Mouse (Mus musculus) T-helper 1 cell (primary cell): ENCODE data around the gene F930015N05Rik.

ENCODE experiments used
- in situ Hi-C: fragments of 300-600 bp; cut with MboI, MseI; formaldehyde crosslinking; loops from one replicate; pipeline ENCODE4 v1.15.1; 2025; ENCODE audit warnings: high pct_unique_total_duplicates

F930015N05Rik gene

DNA sequence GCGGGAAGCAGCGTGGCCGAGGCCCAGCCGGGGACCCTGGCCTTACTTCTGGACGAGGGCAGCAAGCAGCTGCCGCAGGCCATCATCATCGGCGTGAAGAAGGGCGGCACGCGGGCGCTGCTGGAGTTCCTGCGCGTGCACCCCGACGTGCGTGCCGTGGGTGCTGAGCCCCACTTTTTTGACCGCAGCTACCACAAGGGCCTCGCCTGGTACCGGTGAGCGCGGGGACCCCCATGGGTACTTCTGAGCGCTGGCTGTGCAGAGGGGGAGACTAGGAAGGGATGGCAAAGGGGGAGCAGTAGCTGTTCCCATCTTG lies at the start of gene F930015N05Rik:
Gene F930015N05Rik, minus strand, starts transcription at position 242 of the 316 bp plus-strand sequence.
- in situ Hi-C loops: loop anchor here (10.0 kb wide), 1 partner anchor 1702 kb away; the partner anchor contains the start of gene Zfp287

DNA sequence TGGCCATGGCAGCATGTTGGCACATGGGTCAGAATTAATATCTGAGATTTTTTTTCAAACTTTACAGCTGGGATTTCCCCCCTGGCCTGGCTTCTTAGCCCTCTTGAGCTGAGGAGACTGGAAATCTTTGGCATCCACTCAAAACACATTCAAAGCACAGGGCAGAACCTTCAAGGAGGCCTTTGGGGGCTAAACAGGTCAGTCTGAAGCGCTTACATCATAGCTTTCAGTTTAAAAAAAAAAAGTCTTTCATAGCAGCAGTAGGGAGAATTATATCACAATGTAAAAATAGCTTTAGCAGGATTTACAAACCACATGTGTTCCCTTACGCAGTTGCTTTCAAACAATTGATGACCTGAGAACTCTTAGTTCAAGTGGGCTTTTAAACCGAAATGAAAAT lies 45.0 kb upstream of the F930015N05Rik start:
- in situ Hi-C loops: no loop called here

DNA sequence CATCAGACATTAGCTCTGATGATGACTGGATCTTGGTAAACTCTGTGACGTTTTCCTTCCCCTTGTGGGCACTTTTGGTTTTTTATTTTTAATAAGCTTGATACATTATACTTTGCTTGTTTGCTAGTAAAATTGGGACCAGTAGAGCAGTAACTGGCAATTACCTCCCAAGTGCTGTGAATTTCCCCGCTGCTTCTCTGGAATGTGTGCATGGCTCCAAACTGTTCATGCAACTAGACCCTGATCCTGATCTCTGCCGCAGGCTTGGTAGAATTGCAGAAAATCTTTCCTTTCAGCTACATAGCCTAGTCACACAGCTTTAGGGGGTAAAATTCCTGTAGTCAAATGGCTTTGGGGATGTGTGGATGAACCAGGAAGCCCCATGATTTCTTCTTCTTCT lies 37.2 kb upstream of the F930015N05Rik start:
- in situ Hi-C loops: no loop called here

DNA sequence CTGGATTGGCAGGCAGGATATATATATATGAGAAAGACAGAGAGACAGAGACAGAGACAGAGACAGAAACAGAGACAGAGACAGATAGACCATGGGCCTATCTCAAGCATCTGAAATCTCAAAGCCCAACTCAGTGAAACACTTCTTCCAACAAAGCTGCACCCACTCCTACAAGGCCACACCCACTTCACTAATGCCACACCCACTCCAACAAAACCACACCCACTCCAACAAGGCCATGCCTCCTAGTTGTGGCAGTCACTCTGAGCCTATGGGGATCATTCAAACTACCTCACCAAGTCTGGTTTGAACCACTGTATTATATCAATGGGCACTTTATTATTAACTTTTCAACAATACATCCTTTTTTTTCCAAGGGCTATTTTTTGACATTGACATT lies 34.2 kb upstream of the F930015N05Rik start:
- in situ Hi-C loops: no loop called here

DNA sequence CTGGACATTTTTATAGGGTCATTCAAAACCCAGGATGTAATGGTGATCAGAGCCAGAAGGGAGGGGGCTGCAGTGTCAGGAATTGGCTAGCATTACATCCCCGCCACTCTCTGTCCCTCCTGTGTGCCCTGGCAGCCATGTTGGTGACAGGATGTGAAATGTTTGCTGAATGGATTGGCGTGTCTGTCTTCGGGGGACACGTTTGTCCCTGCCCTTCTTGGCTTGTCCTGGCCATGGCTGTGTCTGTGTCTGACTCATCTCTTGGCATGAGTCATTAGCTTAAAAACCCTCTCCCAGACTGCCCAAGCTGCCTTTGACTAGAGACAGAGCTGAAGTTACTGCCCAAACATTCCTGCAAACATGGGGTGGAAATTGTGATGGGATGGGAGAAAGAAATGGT lies 32.3 kb upstream of the F930015N05Rik start:
- in situ Hi-C loops: no loop called here

DNA sequence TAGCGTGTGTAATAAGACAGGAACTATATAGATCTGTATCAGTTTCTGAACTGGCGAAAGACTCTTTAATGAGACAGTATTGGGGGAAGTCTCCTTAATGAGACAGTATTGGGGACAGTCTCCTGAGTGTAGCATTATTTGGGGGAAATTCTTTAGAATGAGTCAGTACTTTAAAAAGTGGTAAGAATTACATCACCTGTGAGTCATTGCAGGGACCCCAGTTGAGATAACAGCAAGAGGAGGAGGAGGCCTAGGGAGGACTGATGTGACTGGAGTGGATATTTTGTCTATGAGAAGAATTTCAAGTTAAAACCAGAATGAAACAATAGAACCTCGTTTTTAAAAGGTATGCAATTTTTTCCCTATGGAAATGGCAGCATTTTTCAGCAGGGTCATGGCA lies 25.3 kb upstream of the F930015N05Rik start:
- in situ Hi-C loops: no loop called here

DNA sequence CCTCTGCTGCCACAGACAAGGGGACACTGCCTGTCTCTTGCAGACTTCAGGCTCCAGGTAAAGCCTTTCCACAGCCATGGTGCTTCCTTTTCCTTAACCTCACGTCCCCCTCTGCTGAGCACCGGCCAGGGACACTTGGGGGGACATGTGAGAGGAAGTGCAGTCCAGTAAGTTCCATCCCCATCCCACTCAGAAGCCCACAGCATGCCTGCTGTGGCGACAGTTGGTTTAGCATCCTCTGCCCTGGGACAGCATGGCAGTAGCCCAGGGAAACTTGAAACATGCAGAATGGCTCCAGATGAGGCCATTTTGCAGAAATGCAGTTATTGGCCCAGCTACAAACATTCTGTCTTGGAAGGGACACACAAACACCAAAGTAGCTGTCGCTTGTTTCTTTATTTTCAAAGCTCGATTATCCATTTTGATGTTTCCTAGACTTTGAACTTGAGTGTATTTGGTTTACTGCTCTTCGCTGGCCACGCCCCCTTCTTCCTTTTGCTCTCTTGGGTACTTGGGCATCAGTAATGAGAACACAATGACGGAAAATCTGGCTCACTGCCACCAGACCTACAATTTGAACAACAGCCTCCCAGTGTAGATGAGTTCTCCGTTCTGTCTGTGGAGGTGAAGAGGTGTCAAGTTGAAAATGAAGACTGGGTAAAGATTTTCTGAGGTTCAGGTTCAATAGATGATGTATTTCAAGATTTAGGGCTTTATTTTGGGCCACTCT lies 12.3 kb upstream of the F930015N05Rik start:
- in situ Hi-C loops: loop anchor here (10.0 kb wide), 1 partner anchor 1044 kb away; no protein-coding TSS in a partner anchor

DNA sequence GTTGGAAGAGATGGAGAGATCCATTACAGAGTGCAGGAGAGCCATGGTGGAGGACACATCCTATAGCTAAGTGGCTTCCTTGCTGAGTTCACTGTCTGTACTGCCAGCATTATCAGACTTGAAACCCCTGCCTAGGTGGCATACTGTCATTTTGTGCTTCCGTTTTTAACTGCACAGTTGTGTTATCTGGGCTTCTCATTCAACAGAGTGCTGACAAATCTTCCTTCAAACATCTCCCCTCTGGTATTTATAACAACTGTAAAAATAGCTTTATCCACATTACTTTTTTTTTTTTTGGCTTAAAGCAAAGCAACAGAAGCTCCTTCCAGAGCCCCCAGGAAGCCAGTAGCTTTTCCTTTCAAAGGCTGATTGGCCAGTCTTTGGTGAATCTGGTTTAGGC lies 8.8 kb upstream of the F930015N05Rik start:
- in situ Hi-C loops: loop anchor here (10.0 kb wide), 1 partner anchor 1040 kb away; no protein-coding TSS in a partner anchor

DNA sequence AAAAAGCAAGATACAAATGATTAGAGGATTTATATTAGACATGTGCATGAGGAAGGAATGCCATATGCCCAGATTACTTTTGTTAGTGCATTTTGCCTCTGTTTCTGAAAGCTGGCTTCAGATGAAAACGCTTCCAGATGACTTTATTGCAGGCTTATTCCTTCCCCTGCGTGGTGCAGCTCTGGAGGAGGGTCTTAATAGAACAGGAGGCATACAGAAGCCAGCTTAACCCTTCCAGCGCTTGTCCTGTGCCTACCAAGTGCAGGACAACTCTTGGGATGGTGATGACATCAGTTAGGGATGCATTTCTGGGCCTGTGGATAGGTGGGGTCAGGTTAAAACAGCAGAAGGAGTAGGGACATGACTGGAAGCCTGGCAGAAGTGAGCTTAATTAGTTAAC lies 6.2 kb upstream of the F930015N05Rik start:
- in situ Hi-C loops: loop anchor here (5.0 to 10.0 kb wide), 2 partner anchors 515 to 1038 kb away; no protein-coding TSS in a partner anchor

DNA sequence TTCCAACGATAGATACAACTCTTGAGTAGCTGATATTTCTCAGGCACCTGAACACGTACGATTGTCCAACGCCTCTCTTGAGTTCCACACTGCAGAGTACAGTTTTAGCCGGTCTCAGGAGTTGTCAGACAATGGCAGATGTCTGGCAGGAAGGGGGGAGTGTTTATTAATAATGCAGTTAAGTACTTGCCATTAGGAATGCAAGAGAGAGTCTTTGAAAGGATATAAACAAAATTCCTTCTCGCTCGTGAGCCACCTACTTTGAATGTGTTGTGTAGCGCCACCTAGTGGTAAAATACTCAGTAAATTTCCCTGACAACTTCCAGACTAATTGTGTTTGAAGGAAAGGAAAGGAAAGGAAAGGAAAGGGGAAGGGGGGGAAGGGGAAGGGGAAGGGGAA lies 5.7 kb upstream of the F930015N05Rik start:
- in situ Hi-C loops: loop anchor here (5.0 to 10.0 kb wide), 2 partner anchors 515 to 1037 kb away; no protein-coding TSS in a partner anchor

DNA sequence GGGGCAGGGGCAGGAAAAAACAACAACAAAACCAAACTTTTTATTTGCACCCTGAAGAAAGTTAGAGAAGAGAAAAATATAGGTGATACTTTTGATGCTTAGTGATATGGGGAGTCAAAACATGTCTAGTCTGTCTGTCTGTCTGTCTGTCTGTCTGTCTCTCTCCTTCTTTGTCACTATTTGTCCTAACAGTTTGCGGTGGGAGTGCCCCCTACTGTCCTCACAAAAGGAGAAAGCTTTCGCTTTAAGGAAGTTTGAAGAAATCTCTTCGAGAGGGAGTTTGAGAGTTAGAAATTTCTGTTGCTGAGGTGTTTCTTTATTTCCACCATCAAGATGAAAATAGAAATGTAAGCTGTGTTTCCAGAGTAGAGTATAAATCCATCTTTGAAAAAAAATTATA lies 2.5 kb upstream of the F930015N05Rik start:
- in situ Hi-C loops: loop anchor here (10.0 kb wide), 1 partner anchor 1704 kb away; the partner anchor contains the start of gene Zfp287

DNA sequence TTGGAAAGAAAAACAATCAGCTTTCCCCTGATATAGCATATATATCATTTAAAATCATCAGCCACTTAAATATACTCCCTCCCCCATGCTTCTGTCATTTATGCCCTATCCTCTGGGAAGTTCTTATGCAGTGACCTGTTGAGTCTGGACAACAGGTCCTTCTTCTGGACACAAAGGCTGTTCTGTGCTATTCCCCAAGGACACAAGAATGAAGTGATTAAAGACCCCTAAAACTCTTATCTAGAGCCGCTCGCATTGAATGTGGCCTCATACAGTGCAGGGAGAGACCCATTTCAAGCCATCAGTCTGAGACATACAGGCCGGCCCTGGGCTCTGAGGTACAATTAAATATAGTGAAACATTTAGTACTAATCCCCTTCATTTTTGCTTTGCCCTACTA lies 1.3 kb upstream of the F930015N05Rik start:
- in situ Hi-C loops: loop anchor here (10.0 kb wide), 1 partner anchor 1703 kb away; the partner anchor contains the start of gene Zfp287

DNA sequence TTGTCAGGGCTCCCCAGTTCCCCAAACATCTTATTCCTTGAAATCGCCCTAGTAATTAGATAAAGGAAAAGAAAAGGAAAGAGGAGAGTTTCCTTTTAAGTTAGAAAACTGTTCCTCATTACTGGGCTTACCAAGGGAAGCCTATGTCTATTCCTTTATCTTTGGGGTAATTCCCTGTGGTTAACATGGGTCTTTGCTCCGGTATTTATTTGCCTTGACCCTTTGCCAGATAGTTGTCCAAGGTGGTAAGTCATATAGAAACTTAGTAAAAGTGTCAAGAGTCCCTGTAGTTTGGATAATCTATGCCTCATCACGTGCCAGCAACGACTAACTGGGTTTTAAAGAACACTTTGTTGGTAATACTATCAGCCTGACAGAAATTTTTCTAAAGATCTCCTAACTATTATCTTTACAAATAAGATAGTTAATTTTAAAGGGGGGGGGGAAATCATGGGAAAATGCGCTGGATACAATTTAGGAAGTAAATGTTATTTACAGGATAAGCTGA lies 392 bp upstream of the F930015N05Rik start:
- in situ Hi-C loops: loop anchor here (10.0 kb wide), 1 partner anchor 1702 kb away; the partner anchor contains the start of gene Zfp287

DNA sequence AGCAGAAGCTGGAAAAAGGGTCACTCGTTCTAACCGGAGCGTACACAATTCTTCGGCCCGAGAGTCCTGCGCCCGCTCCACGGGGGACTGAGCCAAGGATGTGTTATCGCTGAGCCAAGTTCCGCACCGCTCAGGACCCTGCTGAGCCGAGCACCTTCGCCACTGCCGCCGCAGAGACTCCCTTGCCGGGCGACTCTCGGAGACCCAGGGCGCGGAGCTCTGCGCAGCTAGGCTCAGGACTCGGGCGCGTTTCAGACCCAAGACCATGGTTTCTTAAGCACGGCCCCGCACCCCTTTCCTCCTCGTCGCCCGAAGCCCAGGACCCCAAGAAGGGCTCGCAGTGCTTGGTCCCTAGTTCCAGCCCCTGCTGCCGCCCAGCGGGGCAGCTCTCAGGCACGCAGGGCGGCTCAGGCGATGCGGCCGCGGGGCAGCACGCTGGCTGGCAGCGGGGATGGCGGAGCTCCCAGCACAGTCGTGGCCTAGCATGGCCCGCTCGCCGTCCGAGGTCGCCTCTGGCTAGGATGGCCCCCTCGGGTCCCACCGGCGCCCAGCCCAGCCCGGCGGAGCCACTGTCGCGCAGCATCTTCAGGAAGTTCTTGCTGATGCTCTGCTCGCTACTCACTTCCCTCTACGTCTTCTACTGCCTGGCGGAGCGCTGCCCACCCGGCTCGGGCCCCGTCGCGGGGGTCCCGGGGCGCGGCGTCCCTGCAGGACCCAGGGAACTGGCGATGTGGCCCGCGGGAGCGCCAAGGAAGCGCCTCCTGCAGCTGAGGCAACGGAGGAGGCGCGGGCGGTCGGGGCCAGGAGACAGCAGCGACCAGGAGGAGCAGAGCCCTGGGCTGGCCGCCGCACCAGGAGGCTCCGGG lies 674 bp downstream of the F930015N05Rik start:
- in situ Hi-C loops: loop anchor here (10.0 kb wide), 1 partner anchor 1701 kb away; the partner anchor contains the start of gene Zfp287

DNA sequence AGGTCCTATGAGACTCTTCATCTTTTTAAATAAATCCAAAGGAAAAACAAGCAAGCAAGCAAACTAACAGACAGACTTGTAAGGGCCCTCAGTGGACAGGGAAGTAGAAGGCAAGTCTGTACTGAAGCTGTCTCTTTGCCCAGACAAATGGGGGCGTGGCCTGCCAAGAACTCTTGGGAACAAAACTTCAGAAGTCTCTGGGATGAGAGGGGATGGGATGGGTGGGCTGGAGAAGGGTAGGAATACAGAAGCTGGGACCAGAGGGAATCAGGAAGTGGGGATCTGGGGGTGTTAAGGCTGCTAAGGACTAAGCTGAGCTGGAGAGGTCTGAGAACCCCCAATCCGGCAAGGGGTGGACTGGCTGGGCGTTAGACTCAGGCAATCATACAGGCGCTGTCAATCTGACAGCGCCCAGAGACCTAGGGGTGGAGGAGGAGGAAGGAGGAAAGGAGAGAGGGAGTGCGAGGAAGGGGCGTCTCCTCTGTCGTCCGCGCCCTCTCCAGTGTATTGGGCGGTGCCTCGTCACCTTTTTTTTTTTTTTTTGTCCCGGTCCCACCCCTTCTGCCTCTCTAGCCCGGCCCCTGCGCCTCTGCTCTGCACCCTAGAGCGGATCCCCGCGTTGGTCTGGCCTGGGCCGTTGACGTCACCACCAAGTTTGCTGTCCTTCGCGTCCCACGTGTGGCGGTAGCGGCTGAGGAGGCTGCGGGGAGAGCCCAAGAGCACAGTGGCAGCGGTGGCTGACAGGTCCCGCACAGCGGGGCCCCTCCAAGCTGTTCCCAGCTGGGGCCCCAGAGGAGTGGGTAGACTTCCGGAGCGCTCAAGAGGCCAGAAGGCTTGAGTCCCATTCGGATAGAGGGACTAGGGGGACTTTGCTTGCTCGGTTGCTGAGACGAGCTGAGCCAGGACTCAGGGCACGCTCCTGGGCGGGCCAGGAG lies 1.6 kb downstream of the F930015N05Rik start, which contains the start of gene Hs3st3a1:
Gene Hs3st3a1, plus strand, starts transcription at position 722 of the 935 bp plus-strand sequence.
- in situ Hi-C loops: loop anchor here (10.0 kb wide), 1 partner anchor 1700 kb away; the partner anchor contains the start of gene Zfp287

DNA sequence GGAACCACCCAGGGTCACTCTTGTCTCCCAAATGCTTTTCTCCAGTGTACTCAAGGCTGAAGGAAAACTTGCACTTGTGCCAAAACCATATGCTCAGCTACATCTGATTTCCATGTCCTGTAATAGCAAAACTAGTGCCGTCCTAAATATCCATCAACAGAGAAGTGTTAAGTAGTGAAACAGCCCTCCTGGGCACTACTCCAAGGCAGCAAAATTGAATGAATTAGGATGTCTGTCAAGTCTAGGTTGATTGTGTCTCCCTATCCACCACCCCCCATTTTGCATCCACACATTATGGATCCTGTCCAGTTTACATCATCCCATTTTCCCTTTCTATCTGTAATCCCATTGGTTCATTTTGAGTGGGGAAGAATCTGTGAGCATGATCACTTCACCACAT lies 17.5 kb downstream of the F930015N05Rik start:
- in situ Hi-C loops: no loop called here

DNA sequence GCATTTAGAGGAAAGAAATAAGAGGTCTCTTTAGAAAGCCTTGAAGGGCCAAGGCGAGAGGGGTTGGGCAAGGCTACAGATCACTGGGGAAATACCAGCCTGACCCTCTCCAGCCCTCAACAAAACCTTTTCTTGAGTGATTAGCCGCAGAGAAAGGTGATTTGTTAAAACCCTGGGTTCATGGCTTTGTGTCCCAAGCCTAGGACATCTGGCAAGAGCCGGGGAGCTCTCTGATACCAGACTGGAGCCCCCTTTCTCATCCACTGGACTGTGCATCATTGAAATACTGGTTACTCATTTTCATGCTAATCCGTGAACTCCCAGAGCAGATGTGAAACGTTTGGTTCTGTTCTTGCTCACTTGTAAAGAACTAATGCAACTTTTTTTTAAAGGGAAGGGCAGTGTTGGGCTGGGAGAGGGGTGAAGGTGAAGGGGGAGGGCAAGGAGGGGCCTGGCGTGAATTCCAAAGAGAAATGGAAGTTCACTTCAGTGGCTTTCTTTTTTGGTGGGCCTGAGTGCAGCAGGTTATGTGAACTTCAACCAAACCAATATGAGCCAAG lies 35.8 kb downstream of the F930015N05Rik start:
- in situ Hi-C loops: no loop called here

DNA sequence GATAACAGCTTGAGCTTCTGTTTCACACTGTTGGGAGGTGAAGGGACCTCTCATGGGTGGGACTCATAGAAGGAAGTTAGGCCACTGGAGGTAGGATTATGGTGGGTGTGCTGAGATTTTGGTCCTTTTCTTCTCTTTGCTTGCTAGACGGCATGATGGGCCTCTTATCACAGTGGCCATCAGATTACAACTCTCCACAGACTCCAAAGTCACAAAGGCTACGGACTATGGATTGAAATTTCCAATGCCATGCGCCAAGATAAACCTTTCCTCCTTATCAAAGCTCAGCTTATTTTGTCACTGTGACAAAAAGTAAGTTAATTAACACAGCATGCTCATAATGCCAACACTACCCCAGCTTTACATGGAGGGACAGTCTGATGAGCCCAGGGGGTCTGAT lies 38.8 kb downstream of the F930015N05Rik start:
- in situ Hi-C loops: no loop called here

DNA sequence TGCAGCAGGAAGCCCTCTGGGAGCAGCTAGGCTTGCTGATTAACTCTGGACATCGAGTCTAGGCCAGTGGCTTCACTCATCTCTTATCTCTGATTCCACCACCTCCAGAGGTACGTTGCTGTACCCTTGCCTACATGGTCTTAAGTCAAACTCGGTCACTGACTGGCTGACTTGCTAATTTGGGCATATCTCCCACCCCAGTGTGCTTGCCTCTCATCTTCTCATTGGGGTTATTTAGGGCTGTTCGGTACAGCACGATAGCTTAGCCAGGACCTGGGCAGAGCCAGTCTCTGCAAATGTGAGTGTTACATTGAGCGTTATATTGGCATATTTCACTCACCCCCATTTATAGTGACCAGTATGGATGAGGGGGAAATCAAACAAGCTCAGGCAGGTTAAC lies 39.5 kb downstream of the F930015N05Rik start:
- in situ Hi-C loops: no loop called here

DNA sequence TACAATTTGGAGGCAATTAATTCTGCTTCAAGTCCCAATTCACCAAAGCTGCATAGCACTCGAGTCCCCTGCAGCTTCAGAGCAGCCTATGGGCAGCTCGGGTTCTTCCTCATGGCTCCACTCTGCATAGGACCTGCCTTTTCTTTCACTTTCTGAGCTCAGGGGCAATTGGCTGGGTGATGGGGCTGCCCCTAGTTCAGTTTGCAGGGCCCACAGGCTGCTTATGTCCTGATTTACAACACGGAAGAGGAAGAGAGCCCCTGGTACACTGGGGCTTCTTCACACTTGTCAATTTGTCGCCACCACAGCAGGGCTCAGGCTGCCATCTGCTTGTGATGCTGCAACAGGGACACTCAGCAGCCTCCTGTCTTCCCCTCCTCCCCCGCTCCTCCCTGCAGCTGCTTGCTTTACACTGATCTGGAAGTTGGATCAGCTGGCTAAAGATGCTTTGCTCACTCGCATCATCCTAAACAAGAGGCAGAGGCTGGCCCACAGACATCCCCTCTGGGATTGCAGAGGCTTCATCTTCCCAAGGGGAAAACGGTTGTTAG lies 40.0 kb downstream of the F930015N05Rik start:
- in situ Hi-C loops: no loop called here
